Comparison of ENCODE assay signal across 19 mouse cellular contexts in the genomic region with DNA sequence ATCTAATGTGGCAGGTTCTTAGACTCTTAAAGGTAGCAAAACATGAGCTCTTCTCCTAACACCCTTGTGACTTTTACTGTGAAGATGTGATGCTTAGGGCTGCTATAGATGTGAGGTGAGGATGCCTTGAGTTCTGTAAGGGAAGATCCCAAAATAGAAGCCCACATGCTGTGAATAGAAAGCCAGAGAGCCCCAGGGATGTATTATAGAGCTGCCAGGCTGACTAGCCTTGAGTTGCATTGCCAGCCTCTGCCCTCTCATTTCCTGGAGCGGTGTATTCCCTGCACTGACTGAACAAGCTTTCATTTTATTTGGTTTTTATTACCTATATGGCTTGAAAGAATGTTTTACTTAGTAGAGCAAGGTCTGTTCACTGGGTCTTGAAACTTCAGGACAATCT.
"Had no signal": no experiment of that assay in that cellular context is flagged by ENCODE, and none has a peak within 500 bp of the region (broad histone marks: within the 10 kb centered on the region; RNA-seq: fewer than 3 reads in every experiment).

No protein-coding gene starts in this region.

- H3K4me2 ChIP-seq: liver, embryonic 11.5 days; liver, embryonic 13.5 days; liver, embryonic 15.5 days; lung, embryonic 15.5 days; neural tube, embryonic 12.5 days had no signal

- H3K9me3 ChIP-seq: liver, embryonic 13.5 days; liver, embryonic 15.5 days; lung, embryonic 15.5 days; megakaryocyte, embryonic 14.5 days; neural tube, embryonic 12.5 days had no signal

- H3K27me3 ChIP-seq: liver, embryonic 13.5 days; liver, embryonic 15.5 days; lung, embryonic 15.5 days; megakaryocyte, embryonic 14.5 days; neural tube, embryonic 12.5 days had no signal

- H3K4me3 ChIP-seq: liver, embryonic 13.5 days; liver, embryonic 15.5 days; lung, embryonic 15.5 days; megakaryocyte, embryonic 14.5 days; myocyte; neural tube, embryonic 12.5 days had no signal

- H3K9ac ChIP-seq: liver, embryonic 13.5 days; liver, embryonic 15.5 days; liver, postnatal 0 days; lung, embryonic 15.5 days; neural tube, embryonic 12.5 days had no signal

- H3K36me3 ChIP-seq: liver, embryonic 13.5 days; liver, embryonic 15.5 days; lung, embryonic 15.5 days; neural tube, embryonic 12.5 days had no signal

- DNase-seq: liver, embryonic 13.5 days; liver, postnatal 0 days; lung, adult 2 months; lung, postnatal 14 days; lung, postnatal 36 days; right cerebral cortex, postnatal 25 days; right cerebral cortex, postnatal 4 days; spleen, adult 18-20 months; thymus, adult 18-20 months; thymus, postnatal 14 days; thymus, postnatal 36 days had no signal

- H3K27ac ChIP-seq: liver, embryonic 13.5 days; liver, embryonic 15.5 days; lung, embryonic 15.5 days; macrophage; neural tube, embryonic 12.5 days had no signal

- ATAC-seq: liver, postnatal 0 days; lung, postnatal 0 days had no signal

- H3K4me1 ChIP-seq: liver, embryonic 13.5 days; liver, embryonic 15.5 days; lung, embryonic 15.5 days; megakaryocyte, embryonic 14.5 days; neural tube, embryonic 12.5 days had no signal
